Mouse (Mus musculus): ENCODE measurements at regions not wholly inside any gene's neighbourhood (a gene's known extent, or its start where the extent isn't known, plus 50 kb on each side); places are given as distances from the start of the nearest gene placed in this dataset.

DNA sequence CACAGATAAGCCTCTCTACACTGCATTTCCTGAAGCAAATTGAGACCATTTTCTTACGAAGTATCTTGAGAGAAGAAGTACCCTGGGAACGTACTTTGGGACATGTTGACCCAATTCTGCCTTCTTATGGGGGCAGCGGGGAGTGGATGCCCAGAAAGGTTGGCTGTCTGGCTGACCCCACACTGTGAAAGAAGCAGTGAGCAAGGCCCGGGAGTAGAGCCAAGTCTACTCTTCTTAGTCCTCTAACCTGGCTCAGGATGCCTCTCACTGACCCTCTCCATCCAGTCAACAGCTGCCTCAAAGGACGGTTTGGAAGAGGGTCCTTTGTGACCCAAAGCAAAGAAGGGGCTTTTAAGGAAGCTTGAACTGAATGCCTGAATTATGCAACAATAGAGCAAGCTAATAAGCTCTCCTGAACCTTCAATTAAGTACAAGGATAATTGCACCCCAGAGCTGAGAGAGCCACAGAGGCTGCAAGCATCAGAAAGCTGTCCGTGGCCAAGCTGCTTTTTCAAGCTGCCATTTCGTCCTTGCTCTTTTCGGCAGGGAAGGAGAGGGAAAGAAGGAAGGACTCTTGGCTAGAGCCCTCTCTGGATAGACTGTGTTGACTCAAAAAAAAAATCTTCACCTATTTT lies 70.3 kb downstream of the Pctp start:
- ChIA-PET POLR2A (no interaction called here), CTCF (interaction anchor here in 1 of 4 experiments (0.7 kb wide), 1 partner anchor 111 kb away, joined by 3 read pairs; no protein-coding TSS in a partner anchor)

DNA sequence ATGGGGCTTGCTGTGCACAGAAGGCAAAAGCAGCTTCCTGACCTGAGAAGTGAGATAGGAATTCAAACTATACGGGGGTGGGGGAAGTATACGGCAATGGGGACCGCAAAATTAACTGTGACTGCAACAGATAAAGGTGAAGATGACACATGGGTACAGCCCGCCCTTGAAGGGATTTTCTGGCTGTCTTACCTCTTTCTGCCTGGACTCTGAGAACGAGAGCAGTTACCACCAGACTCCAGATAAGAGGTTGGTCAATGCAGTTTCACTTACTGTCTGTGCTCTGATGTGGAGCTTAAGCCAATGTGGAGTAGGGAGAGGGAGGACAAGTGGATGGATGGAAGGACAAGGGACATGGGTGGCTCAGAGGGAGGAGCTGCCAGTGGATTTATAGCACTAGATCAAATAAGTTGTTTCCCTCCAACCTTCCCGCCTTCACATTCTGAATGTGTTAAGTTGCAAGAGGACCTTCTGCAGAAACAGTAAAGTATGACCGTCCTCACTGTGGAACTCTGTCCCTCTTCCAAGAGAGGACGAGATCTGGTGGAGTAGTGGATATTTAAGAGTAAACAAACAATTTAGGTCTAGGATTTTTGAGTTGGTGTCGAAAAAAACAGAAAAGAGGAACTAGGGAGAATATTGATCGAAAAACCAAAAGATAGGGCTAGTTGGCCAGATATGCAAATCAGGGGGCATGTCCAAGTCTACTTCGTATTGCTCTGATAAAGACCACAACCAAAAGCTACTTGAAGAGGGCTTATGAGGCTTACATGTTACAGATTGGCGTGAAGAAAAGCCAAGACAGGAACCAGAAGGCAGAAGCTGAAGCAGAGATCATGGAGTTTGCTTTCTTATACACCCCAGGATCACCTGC lies 73.3 kb downstream of the Pctp start:
- ChIA-PET CTCF (no interaction called here), POLR2A (interaction anchor here in 1 of 4 experiments (0.6 kb wide), 1 partner anchor 543 kb away, joined by 3 read pairs; no protein-coding TSS in a partner anchor)

GRCm38 (mm10) chr11:89927483-89928156 lies 75.1 kb downstream of the Pctp start:
- ChIA-PET CTCF (no interaction called here), POLR2A (interaction anchor here in 1 of 4 experiments (0.6 kb wide), 1 partner anchor 651 kb away, joined by 5 read pairs; no protein-coding TSS in a partner anchor)

DNA sequence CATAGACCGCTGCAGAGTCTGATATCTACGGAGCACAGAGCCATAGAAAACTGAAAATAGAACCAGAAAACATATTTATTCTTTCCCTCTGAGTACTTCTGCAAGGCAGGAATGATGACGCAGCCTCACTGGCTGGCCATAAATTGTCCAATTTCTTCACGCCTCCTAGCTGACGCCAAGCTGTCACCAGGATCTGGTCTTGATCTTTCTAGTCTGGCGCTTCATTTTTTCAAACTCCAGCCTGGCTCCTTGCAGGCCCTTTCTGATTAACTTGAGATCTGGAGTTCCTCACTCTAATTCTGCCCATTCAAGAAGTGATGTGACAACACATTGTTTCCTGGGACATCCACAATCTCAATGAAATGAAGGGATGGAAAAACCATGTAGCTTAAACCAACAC lies 80.1 kb downstream of the Pctp start:
- POLR2A ChIA-PET = no interaction called here

DNA sequence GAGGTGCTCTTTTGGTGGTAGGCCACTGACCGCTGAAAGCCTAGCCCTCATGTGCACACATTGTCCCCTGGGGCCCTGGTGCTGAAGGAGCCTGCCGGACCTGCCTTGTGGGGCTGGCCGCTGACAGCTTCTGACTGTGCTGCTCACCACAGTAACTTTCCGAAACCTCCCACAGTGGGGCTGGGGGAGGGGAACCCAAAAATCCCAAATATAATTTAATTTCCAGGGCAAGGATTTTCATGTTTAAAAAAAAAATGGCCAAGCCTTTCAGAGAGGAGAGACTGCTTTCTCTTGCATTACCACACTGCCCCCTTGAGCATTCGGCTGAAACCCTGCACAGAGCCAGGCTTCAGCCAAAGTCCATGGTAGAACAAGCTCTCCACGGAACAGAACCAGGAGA lies 81.5 kb downstream of the Pctp start:
- ChIA-PET POLR2A (no interaction called here), CTCF (interaction anchor here in 1 of 4 experiments (0.7 kb wide), 1 partner anchor 592 kb away, joined by 3 read pairs; no protein-coding TSS in a partner anchor)

More for the DNA sequence above, 80.1 kb downstream of the Pctp start:
- CTCF ChIA-PET = no interaction called here

GRCm38 (mm10) chr11:89915795-89916194 lies 86.9 kb downstream of the Pctp start:
- ChIA-PET CTCF (no interaction called here), POLR2A (interaction anchor here in 1 of 4 experiments (1.3 kb wide), 1 partner anchor 35 kb away, joined by 3 read pairs; no protein-coding TSS in a partner anchor)

GRCm38 (mm10) chr11:89914577-89914976 lies 88.1 kb downstream of the Pctp start:
- ChIA-PET POLR2A (interaction anchor here in 1 of 4 experiments (1.3 kb wide), 1 partner anchor 34 kb away, joined by 3 read pairs; no protein-coding TSS in a partner anchor), CTCF (no interaction called here)

DNA sequence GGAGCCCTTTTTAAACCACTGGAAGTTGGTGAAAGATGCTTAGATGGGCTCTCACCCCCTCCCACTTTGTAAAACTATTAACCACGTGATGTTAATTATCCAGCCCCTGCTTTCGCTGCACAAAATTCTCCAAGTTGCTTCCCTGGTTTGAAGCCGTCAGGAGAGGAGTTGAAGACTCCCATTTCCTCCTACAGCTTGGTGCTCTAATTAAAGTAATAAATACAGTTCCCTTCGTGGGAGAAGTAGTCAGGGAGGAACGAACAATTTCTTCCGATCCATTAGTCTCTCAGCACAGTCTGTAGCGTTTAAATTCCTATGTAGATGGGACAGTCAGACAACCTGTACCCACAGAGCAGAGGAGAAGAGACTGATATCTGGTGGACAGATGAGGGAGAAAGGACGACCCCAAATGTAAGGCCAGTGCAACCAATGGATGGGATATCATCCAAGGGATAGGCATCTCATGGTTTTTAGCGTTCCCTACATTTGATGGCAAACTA lies 101.4 kb downstream of the Pctp start:
- ChIA-PET CTCF (no interaction called here), POLR2A (no interaction called here)

GRCm38 (mm10) chr11:89898516-89898915 lies 104.2 kb downstream of the Pctp start:
- ChIA-PET POLR2A (no interaction called here), CTCF (no interaction called here)

- POLR2A ChIA-PET = no interaction called here
Observed at GRCm38 (mm10) chr11:89896854-89897253, 105.8 kb downstream of the Pctp start.

DNA sequence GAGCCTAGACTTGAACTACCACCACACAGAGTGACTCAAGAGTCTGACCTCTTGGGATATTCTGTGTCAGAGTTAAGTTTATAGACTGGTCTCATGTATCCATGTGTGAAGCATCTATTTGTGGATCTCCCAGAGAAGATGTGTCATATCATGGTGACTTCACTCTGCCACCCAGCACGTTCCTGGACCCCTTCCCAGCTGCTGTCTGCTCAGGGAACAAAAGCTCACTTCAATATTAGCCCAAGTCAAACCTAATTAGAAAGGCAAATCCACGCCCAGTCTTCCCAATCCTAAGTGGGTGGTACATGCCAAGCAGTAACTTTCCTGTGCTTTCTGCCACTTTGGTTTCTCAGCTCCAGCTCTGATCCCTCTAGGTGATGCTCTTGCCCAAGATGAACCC lies 94.1 kb upstream of the Ankfn1 start:
- CTCF ChIA-PET = interaction anchor here in 1 of 4 experiments (0.6 kb wide), 1 partner anchor 278 kb away, joined by 3 read pairs; no protein-coding TSS in a partner anchor
- POLR2A ChIA-PET = interaction anchor here in 1 of 4 experiments (0.6 kb wide), 1 partner anchor 382 kb away, joined by 5 read pairs; no protein-coding TSS in a partner anchor

More at GRCm38 (mm10) chr11:89896854-89897253, 105.8 kb downstream of the Pctp start:
- CTCF ChIA-PET = no interaction called here

DNA sequence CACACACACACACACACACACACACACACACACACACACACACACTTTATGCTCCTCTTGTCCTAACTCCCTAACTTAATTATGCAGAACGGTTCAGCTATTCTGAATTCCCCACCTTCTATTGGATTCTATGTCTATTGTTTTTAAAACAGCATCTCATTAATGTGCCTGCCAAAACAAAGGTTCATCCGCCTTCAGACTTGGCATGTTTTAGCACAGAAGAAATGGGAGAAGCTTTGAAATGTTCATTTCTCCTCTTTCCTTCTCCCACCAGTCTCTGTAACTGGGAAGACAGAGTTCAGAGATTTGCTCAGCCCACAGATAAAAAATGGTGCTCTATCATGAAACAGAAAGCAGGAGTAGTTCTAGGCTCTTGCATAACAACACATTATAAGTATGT lies 90.1 kb upstream of the Ankfn1 start:
- POLR2A ChIA-PET = no interaction called here
- CTCF ChIA-PET = no interaction called here

DNA sequence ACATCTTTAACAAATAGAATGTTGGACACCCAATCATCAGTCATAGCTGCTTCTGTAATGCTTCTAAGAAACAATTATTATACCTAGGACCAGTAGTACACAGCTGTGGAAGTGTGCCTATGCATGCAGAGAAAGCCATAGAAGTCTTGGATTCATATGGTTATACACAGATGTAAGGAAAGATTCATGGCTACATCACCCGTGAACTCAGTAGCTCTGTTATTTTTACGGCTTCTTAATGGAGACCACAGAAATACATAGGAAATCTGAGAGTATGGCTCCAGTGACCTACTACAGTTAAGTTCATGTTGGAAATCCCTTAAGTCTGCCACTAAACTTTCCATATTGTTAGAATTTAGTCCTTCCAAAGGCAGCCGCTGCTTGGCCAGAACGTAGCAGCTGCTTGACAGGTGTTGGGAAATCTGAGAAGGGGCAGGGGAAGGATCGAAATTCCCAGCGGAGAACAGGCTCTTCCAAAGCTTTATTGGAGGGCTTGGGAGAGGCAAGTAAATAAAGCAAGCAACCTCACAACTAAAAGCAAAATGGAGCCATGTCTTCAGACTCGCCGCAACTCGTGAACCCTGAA lies 78.8 kb upstream of the Ankfn1 start:
- CTCF ChIA-PET = no interaction called here
- POLR2A ChIA-PET = no interaction called here

- CTCF ChIA-PET = no interaction called here
- POLR2A ChIA-PET = no interaction called here
Observed at GRCm38 (mm10) chr11:89841853-89842252, 64.4 kb upstream of the Ankfn1 start.

- ChIA-PET POLR2A (no interaction called here), CTCF (interaction anchor here in 1 of 4 experiments (0.7 kb wide), 1 partner anchor 566 kb away, joined by 5 read pairs; no protein-coding TSS in a partner anchor)
Observed at GRCm38 (mm10) chr11:89839671-89840327, 62.3 kb upstream of the Ankfn1 start.

- POLR2A ChIA-PET = no interaction called here
- CTCF ChIA-PET = interaction anchor here in 1 of 4 experiments (0.5 kb wide), 1 partner anchor 330 kb away, joined by 3 read pairs; no protein-coding TSS in a partner anchor
Observed at GRCm38 (mm10) chr11:89837995-89838394, 60.5 kb upstream of the Ankfn1 start.

GRCm38 (mm10) chr11:89836897-89837296 lies 59.4 kb upstream of the Ankfn1 start:
- CTCF ChIA-PET = no interaction called here
- POLR2A ChIA-PET = no interaction called here

- ChIA-PET CTCF (no interaction called here), POLR2A (no interaction called here)
Observed at GRCm38 (mm10) chr11:89834068-89834467, 56.6 kb upstream of the Ankfn1 start.

- ChIA-PET CTCF (no interaction called here), POLR2A (no interaction called here)
Observed at GRCm38 (mm10) chr11:89831577-89832110, 54.2 kb upstream of the Ankfn1 start.
